Mouse (Mus musculus): Measurements from ENCODE around the gene Cdh4.

GRCm38 (mm10) chr2:179463514-179463913, 21.3 kb downstream of the Cdh4 start:
- no peak for TF ChIP-seq POLR2A (IDR thresholded peaks at IDR 0.05; ENCODE audit: low read depth, low read length)
- TF ChIP-seq CTCF (IDR thresholded peaks at IDR 0.05; ENCODE audit: borderline replicate concordance, insufficient read depth, low read length), result no peak

All from embryonic fibroblast, embryonic 13.5 days (primary cell).